Mouse (Mus musculus) stomach, embryonic 16.5 days (tissue): ENCODE measurements around the gene Vcl. TPM values are rescaled to one million over a fixed set of nuclear protein-coding genes. Genes with fewer than 3 reads are reported as not detected.
A peak's percentile ranks its signal among the peaks of the same experiment; 100 is the strongest.

Source experiments
- ATAC-seq: fragments of 200-750 bp; cut with Nextera tagmentation; 2 replicates; pipeline ENCODE4 v1.8.0; 2017; ENCODE audit warnings: moderate number of reproducible peaks, moderate TSS enrichment; ENCODE audit not compliant: insufficient read depth, low FRiP score
- H3K27ac ChIP-seq: fragments of 300-500 bp; sonication (generic); 2 replicates; pipeline ENCODE4 v1.5.1; 2014; ENCODE audit warnings: low read length
- H3K27me3 ChIP-seq: fragments of 300-500 bp; sonication (generic); 2 replicates; pipeline ENCODE4 v1.6.1; 2014; ENCODE audit warnings: low read length, control low read depth, mixed read lengths; ENCODE audit not compliant: control insufficient read depth, insufficient read depth
- H3K36me3 ChIP-seq: fragments of 300-500 bp; sonication (generic); 2 replicates; pipeline ENCODE4 v1.6.1; 2014; ENCODE audit warnings: low read length; ENCODE audit not compliant: control insufficient read depth, insufficient read depth
- H3K4me1 ChIP-seq: fragments of 300-500 bp; sonication (generic); 2 replicates; pipeline ENCODE4 v1.6.1; 2014; ENCODE audit warnings: low read length, control low read depth, mixed read lengths; ENCODE audit not compliant: control insufficient read depth, insufficient read depth
- H3K4me2 ChIP-seq: fragments of 300-500 bp; sonication (generic); 2 replicates; pipeline ENCODE4 v1.6.1; 2014; ENCODE audit warnings: low read depth, low read length, mixed read lengths
- H3K4me3 ChIP-seq: fragments of 300-500 bp; sonication (generic); replicated peaks from 2 replicates; pipeline ENCODE4 v1.5.1; 2014; ENCODE audit warnings: mild to moderate bottlenecking, low read length
- H3K9ac ChIP-seq: fragments of 300-500 bp; sonication (generic); 2 replicates; pipeline ENCODE4 v1.6.1; 2014; ENCODE audit warnings: low read length
- H3K9me3 ChIP-seq: fragments of 300-500 bp; sonication (generic); replicated peaks from 2 replicates; pipeline ENCODE4 v1.6.1; 2016; ENCODE audit warnings: low read length, control low read depth; ENCODE audit not compliant: control insufficient read depth
- WGBS: fragments of 180-500 bp; shearing (Covaris S2); extraction: QIAGEN DNeasy Blood & Tissue Kit; methylation state at CpG from one replicate; pipeline ENCODE4 v1.1.7; 2014; 5-methylcytosine and 5-hydroxymethylcytosine counted together
- polyA plus RNA-seq: library from polyadenylated mRNA; unstranded; fragments of >200 nt; fragmentation: Nextera tagmentation; extraction: Ambion mirVana; gene quantifications from 2 replicates; pipeline ENCODE4 v1.2.1, GENCODE M21; 2015

Gene Vcl
- polyA plus RNA-seq, result 108 and 116 TPM in 2 replicates

- peaks cover 9% of the 10 kb centered on the region for H3K4me1 ChIP-seq
- H3K27ac ChIP-seq, result peak within 1 kb of the TSS; percentile 91
- H3K36me3 ChIP-seq, result no peaks in the 10 kb centered on the region
- peak within 1 kb of the TSS; percentile 78 for H3K4me2 ChIP-seq
- under 1% methylated on average over 83 of the region's 89 CpGs for WGBS
- peak; percentile 99 for ATAC-seq
- peak within 1 kb of the TSS; percentile 82 for H3K9ac ChIP-seq
- no peaks in the 10 kb centered on the region for H3K27me3 ChIP-seq
- H3K4me3 ChIP-seq, result peak within 1 kb of the TSS; percentile 71
- no peaks in the 10 kb centered on the region for H3K9me3 ChIP-seq
Measured at GRCm38 (mm10) chr14:20928848-20929745, at the start of gene Vcl. Gene Vcl, plus strand, starts transcription at chr14:20929398.

GRCm38 (mm10) chr14:20884691-20885090 lies 44.5 kb upstream of the Vcl start:
- WGBS, result 67% methylated on average over 5 of the region's 5 CpGs
- Histone ChIP-seq H3K4me2 (peak overlapping the region; percentile 37), H3K27me3 (no peaks in the 10 kb centered on the region), H3K4me3 (no peak overlapping the region), H3K27ac (peak overlapping the region; percentile 77), H3K9me3 (no peaks in the 10 kb centered on the region), H3K4me1 (peaks cover 11% of the 10 kb centered on the region), H3K36me3 (no peaks in the 10 kb centered on the region), H3K9ac (no peak overlapping the region)
- no peak for ATAC-seq

- no peak overlapping the region for H3K4me3 ChIP-seq
- peaks cover 11% of the 10 kb centered on the region for H3K4me1 ChIP-seq
- no peaks in the 10 kb centered on the region for H3K27me3 ChIP-seq
- ATAC-seq, result peak; percentile 76
- no peaks in the 10 kb centered on the region for H3K36me3 ChIP-seq
- H3K9me3 ChIP-seq, result no peaks in the 10 kb centered on the region
- H3K9ac ChIP-seq, result 0 out of 2 replicates have a peak overlapping the region, but pooled peaks have one; percentile 43
- peak overlapping the region; percentile 77 for H3K27ac ChIP-seq
- 22% methylated on average over 10 of the region's 10 CpGs for WGBS
- H3K4me2 ChIP-seq, result peak overlapping the region; percentile 37
Measured at GRCm38 (mm10) chr14:20885091-20885888, 43.9 kb upstream of the Vcl start.

GRCm38 (mm10) chr14:20886266-20886665 lies 42.9 kb upstream of the Vcl start:
- no peak overlapping the region for H3K4me2 ChIP-seq
- no peak overlapping the region for H3K4me3 ChIP-seq
- peaks cover 11% of the 10 kb centered on the region for H3K4me1 ChIP-seq
- no peaks in the 10 kb centered on the region for H3K36me3 ChIP-seq
- ATAC-seq, result no peak
- no peaks in the 10 kb centered on the region for H3K27me3 ChIP-seq
- no peak overlapping the region for H3K9ac ChIP-seq
- H3K27ac ChIP-seq, result peak overlapping the region; percentile 77; the same call in 1 of the 2 replicates
- H3K9me3 ChIP-seq, result no peaks in the 10 kb centered on the region
- 49% methylated on average over 4 of the region's 4 CpGs for WGBS

- 85% methylated on average over 7 of the region's 7 CpGs for WGBS
- Histone ChIP-seq H3K4me1 (peaks cover 22% of the 10 kb centered on the region), H3K9ac (no peak overlapping the region), H3K27me3 (no peaks in the 10 kb centered on the region), H3K36me3 (no peaks in the 10 kb centered on the region), H3K9me3 (no peaks in the 10 kb centered on the region), H3K4me2 (no peak overlapping the region), H3K27ac (no peak overlapping the region), H3K4me3 (no peak overlapping the region)
- ATAC-seq, result no peak
Measured at GRCm38 (mm10) chr14:20887541-20888085, 41.6 kb upstream of the Vcl start.

GRCm38 (mm10) chr14:20891941-20892402 lies 37.2 kb upstream of the Vcl start:
- Histone ChIP-seq H3K27me3 (no peaks in the 10 kb centered on the region), H3K27ac (peak overlapping the region; percentile 80), H3K4me2 (peak overlapping the region; percentile 8; the same call in 1 of the 2 replicates), H3K4me3 (no peak overlapping the region), H3K36me3 (no peaks in the 10 kb centered on the region), H3K4me1 (peaks cover 15% of the 10 kb centered on the region; the same call in 1 of the 2 replicates), H3K9ac (no peak overlapping the region), H3K9me3 (no peaks in the 10 kb centered on the region)
- ATAC-seq, result peak; percentile 82
- 19% methylated on average over 9 of the region's 9 CpGs for WGBS

GRCm38 (mm10) chr14:20893815-20894214 lies 35.4 kb upstream of the Vcl start:
- ATAC-seq, result no peak

GRCm38 (mm10) chr14:20901267-20901666 lies 27.9 kb upstream of the Vcl start:
- no peak for ATAC-seq
- Histone ChIP-seq H3K4me1 (no peaks in the 10 kb centered on the region), H3K9me3 (no peaks in the 10 kb centered on the region), H3K9ac (no peak overlapping the region), H3K27me3 (no peaks in the 10 kb centered on the region), H3K4me2 (no peak overlapping the region), H3K4me3 (no peak overlapping the region), H3K27ac (no peak overlapping the region), H3K36me3 (no peaks in the 10 kb centered on the region)
- 93% methylated on average over 3 of the region's 3 CpGs for WGBS

More at GRCm38 (mm10) chr14:20893815-20894214, 35.4 kb upstream of the Vcl start:
- Histone ChIP-seq H3K27me3 (no peaks in the 10 kb centered on the region), H3K4me3 (no peak overlapping the region), H3K4me2 (no peak overlapping the region), H3K4me1 (peaks cover 15% of the 10 kb centered on the region; the same call in 1 of the 2 replicates), H3K36me3 (no peaks in the 10 kb centered on the region), H3K9me3 (no peaks in the 10 kb centered on the region), H3K27ac (peak overlapping the region; percentile 80), H3K9ac (no peak overlapping the region)
- 47% methylated on average over 4 of the region's 4 CpGs for whole genome bisulfite sequencing
